Mouse (Mus musculus) olfactory bulb, adult 2 months (tissue): Measurements from ENCODE around the gene Adap1. TPM values are rescaled to one million over a fixed set of nuclear protein-coding genes. Genes with fewer than 3 reads are reported as not detected.

ENCODE experiments used
- H3K27ac ChIP-seq: fragments of 200-500 bp; 2 replicates; pipeline ENCODE4 v1.5.1; 2012; ENCODE audit warnings: low read depth, low read length; ENCODE audit not compliant: insufficient read depth
- H3K4me1 ChIP-seq: fragments of 200-500 bp; 2 replicates; pipeline ENCODE4 v1.6.1; 2012; ENCODE audit warnings: low read length; ENCODE audit not compliant: control insufficient read depth, insufficient read depth
- H3K4me3 ChIP-seq: fragments of 200-500 bp; 2 replicates; pipeline ENCODE4 v1.5.1; 2012; ENCODE audit warnings: mild to moderate bottlenecking, low read depth, low read length, moderate library complexity; ENCODE audit not compliant: insufficient read depth
- CTCF ChIP-seq: fragments of 200-500 bp; IDR thresholded peaks from 2 replicates; pipeline ENCODE4 v1.5.1; 2012; ENCODE audit warnings: low read depth, mild to moderate bottlenecking, low read length, moderate library complexity; ENCODE audit not compliant: insufficient read depth
- POLR2A ChIP-seq: fragments of 200-500 bp; IDR thresholded peaks from 2 replicates; pipeline ENCODE4 v1.6.1; 2012; ENCODE audit warnings: mild to moderate bottlenecking, low read depth, low read length, moderate library complexity; ENCODE audit not compliant: insufficient read depth
- WGBS: fragments of 180-500 bp; shearing (Covaris S2); methylation state at CpG from one replicate; pipeline ENCODE4 v1.1.7; 2018; 5-methylcytosine and 5-hydroxymethylcytosine counted together
- polyA plus RNA-seq: library from polyadenylated mRNA; stranded (reverse); fragments of >200 nt; gene quantifications from 2 replicates; pipeline ENCODE4 v1.2.4, GENCODE M21; 2012; ENCODE audit warnings: low replicate concordance; ENCODE audit not compliant: missing spikeins, insufficient read depth, insufficient read length

The Adap1 gene
- polyA plus RNA-seq, 1 experiment: not detected

DNA sequence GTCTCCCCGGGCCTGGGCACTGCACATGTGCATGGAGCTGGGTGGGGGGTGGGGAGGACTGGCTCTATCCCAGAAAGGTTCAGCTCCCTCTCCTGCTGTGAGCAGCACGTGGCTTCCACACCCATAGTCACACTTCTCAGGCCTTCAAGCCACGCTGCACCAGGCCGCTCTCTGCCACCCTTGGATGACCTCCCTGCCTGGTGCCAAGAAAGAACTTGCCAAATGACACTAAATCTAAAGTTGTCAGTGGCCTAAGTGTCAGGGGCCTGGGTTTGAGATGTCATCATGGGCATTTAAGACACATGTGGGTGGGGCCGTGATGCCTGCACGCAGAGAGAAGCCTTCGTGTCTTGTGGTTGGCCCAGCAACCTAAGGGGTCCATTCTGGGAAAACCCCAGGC lies 5.0 kb downstream of the Adap1 start:
- Histone ChIP-seq H3K4me1 (peaks cover 46% of the 10 kb centered on the region), H3K27ac (no peak overlapping the region), H3K4me3 (no peak overlapping the region)
- WGBS: 73% methylated on average over 7 of the region's 7 CpGs
- no peak for TF ChIP-seq POLR2A
- TF ChIP-seq CTCF: no peak

GRCm38 (mm10) chr5:139317751-139318504 lies 7.5 kb downstream of the Adap1 start:
- Histone ChIP-seq H3K4me1 (peaks cover 27% of the 10 kb centered on the region), H3K4me3 (peak overlapping the region; percentile 31), H3K27ac (peak overlapping the region; percentile 69)
- 39% methylated on average over 21 of the region's 21 CpGs for WGBS
- TF ChIP-seq CTCF: no peak
- TF ChIP-seq POLR2A: 0 out of 2 replicates have a peak, but pooled peaks have one; percentile 26

- 77% methylated on average over 6 of the region's 6 CpGs for WGBS
- TF ChIP-seq CTCF: no peak
- TF ChIP-seq POLR2A: no peak
- peak overlapping the region; percentile 69 for H3K27ac ChIP-seq
- peak overlapping the region; percentile 31; the same call in 1 of the 2 replicates for H3K4me3 ChIP-seq
- H3K4me1 ChIP-seq: peaks cover 24% of the 10 kb centered on the region
These were observed 8.3 kb downstream of the Adap1 start for GRCm38 (mm10) chr5:139316982-139317675.

- Histone ChIP-seq H3K4me1 (peaks cover 23% of the 10 kb centered on the region), H3K4me3 (no peak overlapping the region), H3K27ac (no peak overlapping the region)
- 84% methylated on average over 12 of the region's 12 CpGs for WGBS
- TF ChIP-seq POLR2A (no peak), CTCF (no peak)
These were observed 10.3 kb downstream of the Adap1 start for GRCm38 (mm10) chr5:139314941-139315642.

- TF ChIP-seq CTCF (no peak), POLR2A (no peak)
- WGBS: 88% methylated on average over 9 of the region's 9 CpGs
- Histone ChIP-seq H3K27ac (no peak overlapping the region), H3K4me3 (no peak overlapping the region), H3K4me1 (peaks cover 21% of the 10 kb centered on the region)
These were observed 11.9 kb downstream of the Adap1 start for GRCm38 (mm10) chr5:139313536-139313935.

DNA sequence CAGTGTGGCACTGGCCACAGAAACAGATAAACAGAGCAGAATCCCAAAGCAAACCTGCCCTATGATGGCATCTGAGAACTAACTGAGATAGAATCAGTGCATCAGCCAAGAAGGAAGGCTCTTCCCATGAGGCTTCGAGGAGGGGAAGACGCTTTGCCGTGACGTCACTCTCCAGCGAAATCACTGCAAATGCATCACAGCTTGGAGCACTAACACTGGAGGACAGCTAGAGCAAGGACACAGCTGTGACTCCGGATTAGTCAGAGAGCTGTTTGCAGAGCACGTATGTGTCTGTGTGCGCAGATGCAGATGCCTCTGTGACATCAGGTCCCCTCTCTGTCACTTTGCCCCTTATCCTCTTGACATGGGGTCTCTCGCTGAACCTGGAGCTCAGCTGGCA lies 13.6 kb downstream of the Adap1 start:
- no peak overlapping the region for H3K27ac ChIP-seq
- peaks cover 5% of the 10 kb centered on the region; the same call in 1 of the 2 replicates for H3K4me1 ChIP-seq

GRCm38 (mm10) chr5:139310477-139310876 lies 14.9 kb downstream of the Adap1 start:
- no peak overlapping the region for H3K4me3 ChIP-seq
- peaks cover 5% of the 10 kb centered on the region; the same call in 1 of the 2 replicates for H3K4me1 ChIP-seq
- H3K27ac ChIP-seq: no peak overlapping the region
- TF ChIP-seq POLR2A (no peak), CTCF (no peak)
- 92% methylated on average over 4 of the region's 4 CpGs for WGBS

More for the DNA sequence above, 13.6 kb downstream of the Adap1 start:
- TF ChIP-seq CTCF (no peak), POLR2A (no peak)
- no peak overlapping the region for H3K4me3 ChIP-seq
- WGBS: 80% methylated on average over 9 of the region's 9 CpGs

- no peak overlapping the region for H3K4me3 ChIP-seq
- H3K27ac ChIP-seq: no peak overlapping the region
- peaks cover 5% of the 10 kb centered on the region; the same call in 1 of the 2 replicates for H3K4me1 ChIP-seq
- WGBS: 84% methylated on average over 3 of the region's 3 CpGs
- TF ChIP-seq POLR2A (no peak), CTCF (no peak)
These were observed 15.5 kb downstream of the Adap1 start for GRCm38 (mm10) chr5:139309946-139310345.
